In the genomic region with DNA sequence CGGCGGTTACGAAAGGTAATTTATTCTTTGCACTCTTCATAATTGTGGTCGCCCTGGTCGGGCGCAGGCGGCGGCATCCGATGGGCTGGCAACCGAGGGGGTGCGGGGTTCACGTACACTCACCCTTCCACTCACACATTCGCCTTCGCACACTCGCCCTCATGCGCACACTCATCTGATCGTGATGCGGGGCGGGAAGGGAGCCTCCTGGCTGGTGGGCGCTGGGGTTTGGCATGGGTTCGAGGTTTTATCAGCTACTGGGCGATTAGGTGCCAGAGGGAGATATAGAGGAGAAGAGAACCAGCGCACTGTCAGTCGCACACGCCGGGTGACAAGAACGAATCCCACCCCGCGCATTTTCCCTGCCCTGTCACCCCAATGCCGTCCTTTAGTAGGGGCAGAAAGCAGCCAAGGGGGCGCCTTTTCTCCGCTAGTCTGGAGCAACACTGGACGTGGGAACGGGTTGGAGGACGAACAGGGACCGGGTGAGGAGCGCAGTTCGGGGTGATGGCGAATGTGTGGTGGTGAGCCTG, we compare ENCODE assay signal across 8 mouse cellular contexts. TPM values are rescaled to one million over a fixed set of nuclear protein-coding genes. Genes with fewer than 3 reads are reported as not detected.
DNase-seq lines count a peak whose midpoint lies in the region; ATAC-seq and TF ChIP-seq lines count a peak whose summit lies in the region.
"Had no signal": no experiment of that assay in that cellular context is flagged by ENCODE, and none has a peak within 500 bp of the region (broad histone marks: within the 10 kb centered on the region; RNA-seq: fewer than 3 reads in every experiment).

No protein-coding gene starts in this region.

- H3K36me3 ChIP-seq in intestine, embryonic 15.5 days, result no peaks in the 10 kb centered on the region
- H3K36me3 ChIP-seq in limb, embryonic 14.5 days (ENCODE audit: control insufficient read depth, insufficient read depth, low read length), result no peaks in the 10 kb centered on the region
- H3K36me3 ChIP-seq in midbrain, embryonic 13.5 days, result no peaks in the 10 kb centered on the region

- H3K27me3 ChIP-seq in intestine, embryonic 15.5 days (replicated peaks), result peaks cover 10% of the 10 kb centered on the region
- no peaks in the 10 kb centered on the region for H3K27me3 ChIP-seq in limb, embryonic 14.5 days (ENCODE audit: control insufficient read depth, insufficient read depth, low read length)
- no peaks in the 10 kb centered on the region for H3K27me3 ChIP-seq in midbrain, embryonic 13.5 days

- 0 out of 2 replicates have a peak overlapping the region, but pooled peaks have one; percentile 79 for H3K27ac ChIP-seq in intestine, embryonic 15.5 days
- H3K27ac ChIP-seq in limb, embryonic 14.5 days (replicated peaks; ENCODE audit: low read depth, low read length), result peak overlapping the region; percentile 94
- H3K27ac ChIP-seq in midbrain, embryonic 13.5 days, result peak overlapping the region; percentile 99

- peaks cover 11% of the 10 kb centered on the region for H3K4me1 ChIP-seq in intestine, embryonic 15.5 days (replicated peaks)
- H3K4me1 ChIP-seq in limb, embryonic 14.5 days (ENCODE audit: control insufficient read depth, insufficient read depth, low read length), result peaks cover 10% of the 10 kb centered on the region; the same call in 1 of the 2 replicates
- H3K4me1 ChIP-seq in midbrain, embryonic 13.5 days (replicated peaks), result peaks cover 27% of the 10 kb centered on the region

- WGBS in intestine, embryonic 15.5 days, result under 1% methylated on average over 39 of the region's 39 CpGs
- 2% methylated on average over 39 of the region's 39 CpGs for WGBS in limb, embryonic 14.5 days
- under 1% methylated on average over 39 of the region's 39 CpGs for WGBS in midbrain, embryonic 13.5 days

- no peaks in the 10 kb centered on the region for H3K9me3 ChIP-seq in intestine, embryonic 15.5 days
- H3K9me3 ChIP-seq in limb, embryonic 14.5 days (ENCODE audit: control insufficient read depth, low read length), result no peaks in the 10 kb centered on the region
- H3K9me3 ChIP-seq in midbrain, embryonic 13.5 days, result no peaks in the 10 kb centered on the region

- ATAC-seq in intestine, embryonic 15.5 days, result 0 out of 2 replicates have a peak, but pooled peaks have one; percentile 5
- ATAC-seq in limb, embryonic 14.5 days (ENCODE audit: low FRiP score, low read depth), result no peak
- ATAC-seq in midbrain, embryonic 13.5 days, result 0 out of 2 replicates have a peak, but pooled peaks have one; percentile 2

- peak overlapping the region; percentile 46 for H3K9ac ChIP-seq in intestine, embryonic 15.5 days
- peak overlapping the region; percentile 89 for H3K9ac ChIP-seq in limb, embryonic 14.5 days (ENCODE audit: low read depth, low read length, severe bottlenecking)
- peak overlapping the region; percentile 79 for H3K9ac ChIP-seq in midbrain, embryonic 13.5 days (replicated peaks)

- peak; percentile 21 for DNase-seq in adrenal gland, postnatal 25 days
- DNase-seq in cerebellum, postnatal 25 days, result peak; percentile 75 to 81
- DNase-seq in gastrocnemius, postnatal 4 days (ENCODE audit: low spot score in 2 of 2), result peak; percentile 19 to 38
- DNase-seq in limb, embryonic 14.5 days (ENCODE audit: low spot score), result peak; percentile 36
- DNase-seq in urinary bladder, postnatal 14 days (ENCODE audit: low spot score), result peak; percentile 18

- TF ChIP-seq POLR2A in limb, embryonic 14.5 days (IDR thresholded peaks at IDR 0.05; ENCODE audit: borderline replicate concordance, extremely low read depth, insufficient read depth, insufficient read length), result no peak

- peak overlapping the region; percentile 58 for H3K4me3 ChIP-seq in intestine, embryonic 15.5 days (replicated peaks)
- peak overlapping the region; percentile 73 for H3K4me3 ChIP-seq in limb, embryonic 14.5 days (replicated peaks; ENCODE audit: low read length)
- H3K4me3 ChIP-seq in midbrain, embryonic 13.5 days (replicated peaks), result peak overlapping the region; percentile 85

- H3K4me2 ChIP-seq in intestine, embryonic 15.5 days (replicated peaks), result peak overlapping the region; percentile 79
- peak overlapping the region; percentile 91 for H3K4me2 ChIP-seq in limb, embryonic 14.5 days (replicated peaks; ENCODE audit: low read depth, low read length, severe bottlenecking)
- peak overlapping the region; percentile 88 for H3K4me2 ChIP-seq in midbrain, embryonic 13.5 days (replicated peaks)

RNA-seq across cellular contexts. Expression of gene Adgrl3, which starts 1.5 kb away (rescaled TPM):
- 2.9 and 5.7 TPM in 2 replicates for total RNA-seq in adrenal gland, postnatal 25 days (2021)
- 10 to 100 TPM; 26.5 to 28.9 TPM for total RNA-seq in gastrocnemius, postnatal 4 days (2021)
- 9.5 and 10.9 TPM in 2 replicates for polyA plus RNA-seq in intestine, embryonic 15.5 days (2015; fragmentation: Nextera tagmentation; extraction: Ambion mirVana)
- 37.6 and 53.3 TPM in 2 replicates for polyA plus RNA-seq in limb, embryonic 14.5 days (2012; rRNA removed)
- 41.1 and 55.3 TPM in 2 replicates for polyA plus RNA-seq in limb, embryonic 14.5 days (2014; fragmentation: Nextera tagmentation; extraction: Ambion mirVana)
- polyA plus RNA-seq in midbrain, embryonic 13.5 days (2015; fragmentation: Nextera tagmentation; extraction: Ambion mirVana), result 58.5 and 60.2 TPM in 2 replicates
- total RNA-seq: common myeloid progenitor, adult 5-6 weeks had no signal

Comparison
In these comparisons a context has a peak if more than half of its experiments do, and no peak if none do; other contexts are left out.
1. DNase-seq: peak in every context shown above with its lines; median percentile 78 in cerebellum, postnatal 25 days; 36 in limb, embryonic 14.5 days; 28 in gastrocnemius, postnatal 4 days; 21 in adrenal gland, postnatal 25 days; 18 in urinary bladder, postnatal 14 days.